Mouse (Mus musculus) heart, postnatal 25 days (tissue): ENCODE measurements around the gene Nacc2. TPM values are rescaled to one million over a fixed set of nuclear protein-coding genes. Genes with fewer than 3 reads are reported as not detected.

Experiments used
- DNase-seq: peaks from one replicate; pipeline ENCODE4 v3.0.0; 2022; ENCODE audit warnings: low spot score
- intact Hi-C: fragments of 180-260 bp; cut with DNase I; formaldehyde crosslinking; loops from one replicate; pipeline ENCODE4 v1.15.1; 2025
- total RNA-seq, 2 experiments: library from RNA; stranded (reverse); gene quantifications; 2 replicates each; pipeline ENCODE4 v1.2.3; 2021

The Nacc2 gene
- total RNA-seq, 2 experiments from 2014 or later, result 25.5 to 28.9 TPM

- intact Hi-C loops, result no loop called here
- no peak for DNase-seq
Measured at GRCm38 (mm10) chr2:26066527-26066926, 56.5 kb downstream of the Nacc2 start.

GRCm38 (mm10) chr2:26062742-26063427 lies 60.1 kb downstream of the Nacc2 start:
- DNase-seq, result no peak
- intact Hi-C loops, result no loop called here

GRCm38 (mm10) chr2:26062241-26062640 lies 60.8 kb downstream of the Nacc2 start:
- intact Hi-C loops, result no loop called here
- DNase-seq, result no peak

GRCm38 (mm10) chr2:26061018-26061666 lies 61.9 kb downstream of the Nacc2 start:
- DNase-seq, result no peak
- intact Hi-C loops, result no loop called here

- intact Hi-C loops, result loop anchor here (10.0 kb wide), 1 partner anchor 218 kb away; no protein-coding TSS in a partner anchor
- no peak for DNase-seq
Measured at GRCm38 (mm10) chr2:26057053-26057452, 66.0 kb downstream of the Nacc2 start.

- DNase-seq, result no peak
- intact Hi-C loops, result loop anchor here (10.0 kb wide), 1 partner anchor 219 kb away; no protein-coding TSS in a partner anchor
Measured at GRCm38 (mm10) chr2:26056226-26056625, 66.8 kb downstream of the Nacc2 start.

GRCm38 (mm10) chr2:26055747-26056102 lies 67.3 kb downstream of the Nacc2 start:
- intact Hi-C loops, result loop anchor here (1.0 to 10.0 kb wide), 2 partner anchors 87 to 219 kb away; no protein-coding TSS in a partner anchor
- DNase-seq, result no peak

GRCm38 (mm10) chr2:26055046-26055746 lies 67.8 kb downstream of the Nacc2 start:
- peak; percentile 14 for DNase-seq
- intact Hi-C loops, result loop anchor here (1.0 to 10.0 kb wide), 2 partner anchors 87 to 220 kb away; no protein-coding TSS in a partner anchor

- intact Hi-C loops, result loop anchor here (10.0 kb wide), 1 partner anchor 222 kb away; no protein-coding TSS in a partner anchor
- no peak for DNase-seq
Measured at GRCm38 (mm10) chr2:26052806-26053205, 70.2 kb downstream of the Nacc2 start.

- no peak for DNase-seq
Measured at GRCm38 (mm10) chr2:26048816-26049215, 74.2 kb downstream of the Nacc2 start.

GRCm38 (mm10) chr2:26044216-26044615 lies 78.8 kb downstream of the Nacc2 start:
- intact Hi-C loops, result no loop called here
- no peak for DNase-seq

More at GRCm38 (mm10) chr2:26048816-26049215, 74.2 kb downstream of the Nacc2 start:
- intact Hi-C loops, result no loop called here

GRCm38 (mm10) chr2:26042603-26043002 lies 80.4 kb downstream of the Nacc2 start:
- intact Hi-C loops, result no loop called here
- no peak for DNase-seq

- intact Hi-C loops, result no loop called here
- DNase-seq, result no peak
Measured at GRCm38 (mm10) chr2:26041163-26041810, 81.7 kb downstream of the Nacc2 start.

GRCm38 (mm10) chr2:26039951-26040350 lies 83.1 kb downstream of the Nacc2 start:
- DNase-seq, result no peak
- intact Hi-C loops, result no loop called here

- DNase-seq, result no peak
- intact Hi-C loops, result no loop called here
Measured at GRCm38 (mm10) chr2:26037386-26037785, 85.6 kb downstream of the Nacc2 start.

GRCm38 (mm10) chr2:26034344-26035050 lies 88.5 kb downstream of the Nacc2 start:
- intact Hi-C loops, result no loop called here
- no peak for DNase-seq

GRCm38 (mm10) chr2:26030288-26030687 lies 92.7 kb downstream of the Nacc2 start:
- intact Hi-C loops, result no loop called here
- no peak for DNase-seq

- DNase-seq, result no peak
- intact Hi-C loops, result loop anchor here (1.0 to 10.0 kb wide), 3 partner anchors 98 to 190 kb away; partner anchors contain the start of gene Nacc2
Measured at GRCm38 (mm10) chr2:26024138-26025075, 98.6 kb downstream of the Nacc2 start.
